Mouse (Mus musculus) ES-E14 (cell line): ENCODE measurements around the gene Gga3. TPM values are rescaled to one million over a fixed set of nuclear protein-coding genes. Genes with fewer than 3 reads are reported as not detected.

Experiments used
- DNase-seq: peaks from one replicate; pipeline ENCODE4 v3.0.0-alpha.2; 2013; ENCODE audit warnings: low read depth, low spot score
- H3K27ac ChIP-seq: 2 replicates; pipeline ENCODE4 v1.5.1; 2012; ENCODE audit warnings: low read depth, mild to moderate bottlenecking, low read length, moderate library complexity, mixed read lengths; ENCODE audit not compliant: poor library complexity, insufficient read depth, severe bottlenecking
- H3K36me3 ChIP-seq: 2 replicates; pipeline ENCODE4 v1.6.1; 2012; ENCODE audit warnings: mild to moderate bottlenecking, low read length, moderate library complexity, mixed read lengths; ENCODE audit not compliant: control insufficient read depth, poor library complexity, insufficient read depth, severe bottlenecking
- H3K4me1 ChIP-seq, 2 experiments: fragments of 150-350 bp in 1 of 2; sonication (generic) in 1 of 2; 2 replicates each; pipeline ENCODE4 v1.6.1; 2012; ENCODE audit warnings: low read length in 2 of 2, mild to moderate bottlenecking in 1 of 2, mixed read lengths in 1 of 2; ENCODE audit not compliant: control insufficient read depth in 2 of 2, insufficient read depth in 2 of 2, poor library complexity in 1 of 2
- H3K4me3 ChIP-seq, 2 experiments: fragments of 150-350 bp in 1 of 2; sonication (generic) in 1 of 2; 2 replicates each; pipeline ENCODE4 v1.5.1; 2012; ENCODE audit warnings: low read length in 2 of 2, low read depth in 1 of 2, mild to moderate bottlenecking in 1 of 2, mixed read lengths in 1 of 2; ENCODE audit not compliant: insufficient read depth in 1 of 2, poor library complexity in 1 of 2, severe bottlenecking in 1 of 2
- H3K9ac ChIP-seq: 2 replicates; pipeline ENCODE4 v1.6.1; 2012; ENCODE audit warnings: low read depth, mild to moderate bottlenecking, low read length, mixed read lengths; ENCODE audit not compliant: poor library complexity, insufficient read depth, severe bottlenecking
- H3K9me3 ChIP-seq: fragments of 150-350 bp; sonication (generic); 2 replicates; pipeline ENCODE4 v1.6.1; 2012; ENCODE audit warnings: low read depth, mild to moderate bottlenecking, low read length; ENCODE audit not compliant: control insufficient read depth, insufficient read depth
- CHD2 ChIP-seq: IDR thresholded peaks from 2 replicates; pipeline ENCODE4 v1.6.1; 2014; ENCODE audit warnings: mild to moderate bottlenecking, low read depth, low read length, inconsistent platforms
- HCFC1 ChIP-seq: IDR thresholded peaks from 2 replicates; pipeline ENCODE4 v1.6.1; 2012; ENCODE audit warnings: low read length, inconsistent platforms, borderline replicate concordance; ENCODE audit not compliant: insufficient read depth
- MAFK ChIP-seq: IDR thresholded peaks from 2 replicates; pipeline ENCODE4 v1.6.1; 2014; ENCODE audit warnings: mild to moderate bottlenecking, low read depth, low read length, inconsistent platforms; ENCODE audit not compliant: insufficient read depth
- ZC3H11A ChIP-seq: IDR thresholded peaks from 2 replicates; pipeline ENCODE4 v1.6.1; 2012; ENCODE audit warnings: low read depth, mild to moderate bottlenecking, inconsistent platforms, low read length, borderline replicate concordance
- ZNF384 ChIP-seq: IDR thresholded peaks from 2 replicates; pipeline ENCODE4 v1.6.1; 2012; ENCODE audit warnings: low read depth, low read length, inconsistent platforms
- in situ Hi-C, 2 experiments: fragments of 600-800 bp; cut with MboI; formaldehyde crosslinking; loops; one replicate each; pipeline ENCODE4 v1.15.1; 2025; ENCODE audit warnings: low sequenced_read_pairs in 2 of 2, inconsistent platforms in 1 of 2; ENCODE audit not compliant: unreplicated experiment in 2 of 2
- total RNA-seq: library from RNA; depleted of rRNA; stranded (reverse); fragments of 300-350 nt; gene quantifications from 2 replicates; pipeline ENCODE4 v1.2.3, GENCODE M21; 2012

Gene Gga3
- total RNA-seq, 1 experiment, result 31.7 TPM

GRCm38 (mm10) chr11:115590526-115591075 lies 13.2 kb downstream of the Gga3 start:
- H3K4me3 ChIP-seq, result no peak overlapping the region
- H3K36me3 ChIP-seq, result peaks cover 74% of the 10 kb centered on the region
- peaks cover 4 to 13% of the 10 kb centered on the region in 2 experiments; a peak in 3 of 4 replicates for H3K4me1 ChIP-seq
- TF ChIP-seq ZNF384 (no peak), ZC3H11A (no peak), CHD2 (no peak), HCFC1 (no peak), MAFK (no peak)
- in situ Hi-C loops, result no loop called here
- no peak for DNase-seq
- no peak overlapping the region for H3K9ac ChIP-seq
- H3K27ac ChIP-seq, result no peak overlapping the region; the same call in 1 of the 2 replicates
- no peaks in the 10 kb centered on the region for H3K9me3 ChIP-seq

DNA sequence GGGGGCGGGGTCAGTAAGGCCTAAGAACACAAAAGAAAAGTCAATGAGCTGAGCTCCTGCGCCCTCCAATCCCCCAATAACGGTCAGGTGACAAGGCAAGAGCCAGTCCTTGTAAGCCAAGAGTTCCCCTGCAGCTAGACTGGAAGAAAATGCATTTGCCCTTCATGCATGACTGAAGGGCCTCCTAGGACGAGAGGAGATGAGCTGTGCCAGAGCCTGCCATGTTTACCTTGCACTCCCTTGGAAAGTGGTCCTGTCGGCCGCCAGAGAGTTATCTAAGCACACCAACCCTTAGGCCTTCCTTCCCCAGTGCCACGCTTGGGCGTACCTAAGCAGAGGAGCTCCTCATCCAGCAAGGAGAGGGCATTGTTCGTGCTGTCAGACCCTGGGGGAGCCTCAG lies 15.9 kb downstream of the Gga3 start:
- in situ Hi-C loops, result no loop called here
- no peak for TF ChIP-seq ZC3H11A
- TF ChIP-seq CHD2, result no peak
- TF ChIP-seq MAFK, result no peak
- TF ChIP-seq ZNF384, result no peak
- no peak for TF ChIP-seq HCFC1

DNA sequence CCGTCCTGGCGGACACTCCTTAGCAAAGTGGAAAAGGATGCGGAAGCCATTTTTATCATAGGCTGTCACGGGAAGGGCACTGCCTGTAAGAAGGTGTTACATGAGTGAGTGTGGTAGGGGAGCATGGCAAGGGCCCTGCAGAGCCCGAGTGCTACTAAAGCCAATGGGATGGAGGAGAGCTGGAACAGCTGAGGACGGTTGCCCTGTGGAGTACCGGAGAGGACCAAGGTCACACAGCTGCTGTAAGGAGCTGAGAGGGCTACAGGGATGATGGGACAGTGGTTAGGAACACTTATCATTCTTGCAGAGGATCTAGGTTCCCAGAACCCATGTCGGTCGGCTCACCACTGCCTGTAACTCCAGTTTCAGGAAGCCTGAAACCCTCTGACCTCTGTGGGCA lies 17.4 kb downstream of the Gga3 start:
- Histone ChIP-seq H3K4me3 (no peak overlapping the region), H3K4me1 (peaks cover 4 to 13% of the 10 kb centered on the region in 2 experiments; a peak in 3 of 4 replicates), H3K27ac (no peak overlapping the region; the same call in 1 of the 2 replicates), H3K36me3 (peaks cover 81% of the 10 kb centered on the region), H3K9me3 (no peaks in the 10 kb centered on the region), H3K9ac (no peak overlapping the region)
- in situ Hi-C loops, result no loop called here
- no peak for DNase-seq
- no peak for TF ChIP-seq HCFC1
- no peak for TF ChIP-seq ZNF384
- no peak for TF ChIP-seq ZC3H11A
- TF ChIP-seq MAFK, result no peak
- TF ChIP-seq CHD2, result no peak

More for the DNA sequence above, 15.9 kb downstream of the Gga3 start:
- H3K27ac ChIP-seq, result peak overlapping the region; percentile 29; the same call in 1 of the 2 replicates
- H3K4me1 ChIP-seq, result peaks cover 4 to 13% of the 10 kb centered on the region in 2 experiments; a peak in 3 of 4 replicates
- H3K4me3 ChIP-seq, result no peak overlapping the region
- no peak for DNase-seq
- H3K9me3 ChIP-seq, result no peaks in the 10 kb centered on the region
- H3K36me3 ChIP-seq, result peaks cover 77% of the 10 kb centered on the region
- H3K9ac ChIP-seq, result no peak overlapping the region

- no peak overlapping the region for H3K27ac ChIP-seq
- no peaks in the 10 kb centered on the region for H3K9me3 ChIP-seq
- H3K9ac ChIP-seq, result no peak overlapping the region
- in situ Hi-C loops, result no loop called here
- DNase-seq, result no peak
- H3K4me3 ChIP-seq, result no peak overlapping the region
- TF ChIP-seq ZC3H11A (no peak), ZNF384 (no peak), HCFC1 (no peak), MAFK (no peak), CHD2 (no peak)
- peaks cover 80% of the 10 kb centered on the region for H3K36me3 ChIP-seq
- H3K4me1 ChIP-seq, result peaks cover 4 to 8% of the 10 kb centered on the region in 2 experiments; a peak in 3 of 4 replicates
These were observed 18.2 kb downstream of the Gga3 start for GRCm38 (mm10) chr11:115585573-115586100.
